Mouse (Mus musculus): ENCODE results near the gene Synpo2l. TPM values are rescaled to one million over a fixed set of nuclear protein-coding genes. Genes with fewer than 3 reads are reported as not detected.
A peak's percentile ranks its signal among the peaks of the same experiment; 100 is the strongest.
"Not testable (repeated sequence)": the region's sequence is repeated elsewhere in the genome, so short reads cannot be mapped to it uniquely, and the experiment has no call there.

Synpo2l gene
- total RNA-seq, 2 experiments from 2014 or later, result 5.8 to 14.5 TPM

GRCm38 (mm10) chr14:20640644-20641437 is 27.3 kb downstream of the Synpo2l start, which contains the start of gene Usp54:
Usp54 (minus strand) TSS chr14:20641063.
- DNase-seq, result peak; percentile 98

GRCm38 (mm10) chr14:20639918-20640619 is 28.1 kb downstream of the Synpo2l start:
- DNase-seq, result peak; percentile 17

DNA sequence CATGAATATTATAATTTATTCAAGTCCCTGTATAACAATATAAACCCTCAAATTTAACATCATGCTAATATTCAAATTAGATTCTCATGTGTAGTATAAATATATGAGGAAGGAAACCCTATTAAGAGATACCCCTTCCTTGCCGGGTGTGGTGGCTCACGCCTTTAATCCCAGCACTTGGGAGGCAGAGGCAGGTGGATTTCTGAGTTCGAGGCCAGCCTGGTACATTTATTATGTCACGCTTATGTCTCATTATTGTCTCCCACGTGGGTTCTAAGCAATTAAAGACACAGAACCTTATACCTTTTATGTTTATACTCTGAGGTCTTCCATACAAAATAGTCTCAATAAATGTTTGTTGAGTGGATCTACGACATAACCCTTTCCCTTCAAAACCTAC is 29.5 kb downstream of the Synpo2l start:
- DNase-seq, result no peak

DNA sequence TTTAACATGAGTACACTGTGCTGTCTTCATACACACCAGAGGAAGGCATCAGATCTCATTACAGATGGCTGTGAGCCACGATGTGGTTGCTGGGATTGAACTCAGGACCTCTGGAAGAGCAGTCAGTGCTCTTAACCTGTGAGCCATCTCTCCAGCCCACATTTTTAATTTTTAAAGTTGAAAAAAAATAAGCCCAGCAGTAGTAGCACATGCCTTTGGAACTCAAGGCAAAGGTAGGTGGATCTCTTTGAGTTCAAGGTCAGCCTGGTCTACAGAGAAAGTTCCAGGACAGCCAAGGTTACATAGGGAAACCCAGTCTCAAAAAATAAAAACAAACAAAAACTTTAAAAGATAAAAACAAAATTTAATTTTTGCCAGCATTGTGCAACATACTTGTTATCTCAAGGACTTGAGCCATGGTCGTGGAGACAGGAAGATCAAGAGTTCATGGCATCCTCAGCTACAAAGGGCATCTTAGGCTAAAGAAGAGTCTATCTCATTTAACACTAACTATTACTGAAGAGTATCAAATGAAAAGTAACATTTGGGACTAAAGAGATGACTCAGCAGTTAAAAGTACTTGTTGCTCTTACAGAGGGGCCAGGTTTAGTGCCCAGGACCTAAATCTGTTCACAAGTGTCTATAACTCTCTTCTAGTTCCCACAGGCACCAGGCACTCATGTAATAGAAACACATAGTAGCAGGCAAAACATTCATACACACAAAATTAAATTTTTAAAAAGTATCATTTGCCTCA is 30.2 kb downstream of the Synpo2l start:
- no peak for DNase-seq

DNA sequence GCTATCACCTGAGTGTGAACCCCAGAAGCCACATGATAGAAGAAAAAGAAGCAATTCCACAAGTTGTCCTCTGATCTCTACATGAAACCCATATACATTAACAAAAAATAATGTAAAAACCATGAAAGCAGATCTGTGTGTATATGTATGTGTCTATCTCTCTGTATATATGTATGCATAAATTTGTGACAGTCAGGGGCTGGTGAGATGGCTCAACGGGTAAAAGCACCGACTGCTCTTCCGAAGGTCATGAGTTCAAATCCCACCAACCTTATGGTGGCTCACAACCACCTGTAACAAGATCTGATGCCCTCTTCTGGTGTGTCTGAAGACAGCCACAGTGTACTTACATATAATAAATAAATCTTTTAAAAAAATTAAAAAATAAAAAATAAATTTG is 31.2 kb downstream of the Synpo2l start:
- DNase-seq, result not testable (repeated sequence)

DNA sequence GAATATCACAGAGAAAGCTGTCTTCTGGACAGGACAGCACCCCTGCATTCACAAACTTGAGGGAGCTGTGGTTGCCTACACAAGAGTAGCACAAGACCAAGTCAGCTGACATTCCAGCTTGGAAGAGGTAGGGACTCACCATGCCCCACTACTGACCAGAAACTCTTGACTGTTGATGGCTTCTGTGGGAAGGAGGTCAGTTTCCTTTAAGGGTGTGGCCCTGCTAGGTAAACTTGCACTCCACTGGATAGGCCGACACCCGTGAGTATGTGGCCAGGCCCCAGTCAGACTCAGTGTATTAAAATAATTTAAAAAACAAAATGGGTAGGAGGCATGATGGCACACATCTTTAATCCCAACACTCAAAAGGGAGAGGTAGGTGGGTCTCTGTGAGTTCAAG is 32.6 kb downstream of the Synpo2l start:
- DNase-seq, result no peak

- no peak for DNase-seq
Measured at GRCm38 (mm10) chr14:20631253-20631652, 36.9 kb downstream of the Synpo2l start.

- no peak for DNase-seq
Measured at GRCm38 (mm10) chr14:20626971-20627370, 41.2 kb downstream of the Synpo2l start.

- DNase-seq, result no peak
Measured at GRCm38 (mm10) chr14:20626447-20626846, 41.7 kb downstream of the Synpo2l start.

DNA sequence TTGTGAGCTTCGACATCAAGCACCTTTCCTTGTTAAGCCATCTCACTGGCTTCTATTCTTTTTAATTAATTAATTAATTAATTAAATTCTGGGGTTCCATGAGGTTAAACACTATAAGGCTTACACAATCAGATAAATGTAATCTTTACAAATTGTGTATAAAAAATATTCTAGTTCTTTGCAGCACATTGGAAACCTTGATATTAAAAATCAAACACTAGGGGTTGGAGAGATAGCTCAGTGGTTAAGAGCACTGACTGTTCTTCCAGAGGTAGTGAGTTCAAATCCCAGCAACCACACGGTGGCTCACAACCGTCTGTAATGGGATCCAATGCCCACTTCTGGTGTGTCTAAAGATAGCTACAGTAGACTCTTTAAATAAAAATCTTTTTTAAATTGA is 45.2 kb downstream of the Synpo2l start:
- no peak for DNase-seq

DNA sequence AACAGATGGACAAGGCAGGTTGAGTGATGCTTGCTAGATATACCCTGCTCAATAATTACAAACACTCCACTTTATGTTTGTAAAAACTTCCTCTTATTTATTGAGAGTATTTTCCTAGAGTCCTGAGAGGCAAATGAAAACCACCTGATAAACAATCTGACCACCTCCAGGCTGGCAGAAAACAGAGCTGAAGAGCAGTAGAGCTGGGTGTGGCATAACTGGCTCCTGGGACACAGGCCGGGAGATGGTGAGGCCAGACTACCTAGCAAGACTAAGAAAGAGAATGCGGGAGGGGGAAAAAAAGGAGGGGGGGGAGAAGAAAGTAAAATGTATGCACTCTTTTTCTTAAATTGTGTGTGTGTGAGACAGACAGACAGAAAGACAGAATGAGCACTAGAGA is 45.7 kb downstream of the Synpo2l start:
- DNase-seq, result no peak

DNA sequence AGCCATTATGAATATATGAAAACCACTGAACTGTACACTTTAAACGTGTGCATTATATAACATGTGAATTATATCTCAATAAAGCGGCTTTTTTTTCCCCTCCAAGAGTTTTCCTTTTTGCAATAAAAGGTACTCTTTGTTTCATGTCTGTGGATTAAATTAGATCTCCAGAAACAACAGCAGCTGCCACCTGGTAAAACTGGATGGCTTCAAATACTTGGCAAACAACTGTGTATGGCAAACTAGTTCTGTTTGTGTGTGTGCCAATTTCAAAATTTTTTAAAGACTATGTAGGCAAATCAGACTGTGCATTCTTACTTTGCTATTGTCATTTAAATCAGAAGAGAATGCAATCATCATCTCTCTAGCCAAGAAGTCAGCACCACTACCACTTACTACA is 46.3 kb downstream of the Synpo2l start:
- DNase-seq, result no peak

- no peak for DNase-seq
Measured at GRCm38 (mm10) chr14:20619131-20619530, 49.0 kb downstream of the Synpo2l start.

- DNase-seq, result peak; percentile 16
Measured at GRCm38 (mm10) chr14:20618211-20618610, 49.9 kb downstream of the Synpo2l start.

- DNase-seq, result peak; percentile 28
Measured at GRCm38 (mm10) chr14:20616421-20616820, 51.7 kb downstream of the Synpo2l start.

GRCm38 (mm10) chr14:20615075-20615474 is 53.1 kb downstream of the Synpo2l start:
- no peak for DNase-seq

DNA sequence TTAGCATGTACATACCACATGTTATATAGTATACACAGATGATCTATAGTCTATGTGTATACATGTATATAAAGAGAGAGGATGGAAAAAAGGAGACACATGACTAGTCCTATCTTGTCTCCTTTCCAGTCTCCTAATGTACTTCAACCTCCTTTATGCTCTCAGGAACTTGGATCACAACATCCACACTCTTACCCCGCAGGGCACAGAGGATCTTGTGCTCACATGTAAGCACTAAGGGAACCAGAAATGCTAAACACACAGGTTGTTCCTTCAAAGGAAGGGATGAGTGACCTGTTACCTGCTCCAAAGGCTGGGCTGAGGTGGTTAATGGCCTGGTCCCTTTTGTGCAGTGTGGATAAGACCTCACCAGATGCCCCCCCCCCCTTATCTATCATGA is 55.3 kb downstream of the Synpo2l start:
- no peak for DNase-seq

- peak; percentile 53 for DNase-seq
Measured at GRCm38 (mm10) chr14:20610146-20610545, 58.0 kb downstream of the Synpo2l start.

- DNase-seq, result no peak
Measured at GRCm38 (mm10) chr14:20609519-20609918, 58.6 kb downstream of the Synpo2l start.
